Mouse (Mus musculus): Measurements from ENCODE around the gene Cerkl. TPM values are rescaled to one million over a fixed set of nuclear protein-coding genes. Genes with fewer than 3 reads are reported as not detected.

Gene Cerkl
- total RNA-seq, 2 experiments from 2014 or later = 1.7 to 2.1 TPM

GRCm38 (mm10) chr2:79334661-79335060 is 121.9 kb downstream of the Cerkl start:
- DNase-seq (ENCODE audit: low spot score in 2 of 2) = no peak

- no peak for DNase-seq (ENCODE audit: low spot score in 2 of 2)
Measured at GRCm38 (mm10) chr2:79328079-79328478, 128.5 kb downstream of the Cerkl start.

- DNase-seq (ENCODE audit: low spot score in 2 of 2) = no peak
Measured at GRCm38 (mm10) chr2:79316182-79316880, 140.3 kb downstream of the Cerkl start.

GRCm38 (mm10) chr2:79315108-79315507 is 141.5 kb downstream of the Cerkl start:
- DNase-seq (ENCODE audit: low spot score in 2 of 2) = no peak

GRCm38 (mm10) chr2:79312499-79312898 is 144.1 kb downstream of the Cerkl start:
- no peak for DNase-seq (ENCODE audit: low spot score in 2 of 2)

- no peak for DNase-seq (ENCODE audit: low spot score in 2 of 2)
Measured at GRCm38 (mm10) chr2:79309454-79310118, 147.0 kb downstream of the Cerkl start.

GRCm38 (mm10) chr2:79307549-79307948 is 149.0 kb downstream of the Cerkl start:
- DNase-seq (ENCODE audit: low spot score in 2 of 2) = no peak

- no peak for DNase-seq (ENCODE audit: low spot score in 2 of 2)
Measured at GRCm38 (mm10) chr2:79302398-79302797, 154.2 kb downstream of the Cerkl start.

- no peak for DNase-seq (ENCODE audit: low spot score in 2 of 2)
Measured at GRCm38 (mm10) chr2:79292431-79292830, 164.2 kb downstream of the Cerkl start.

GRCm38 (mm10) chr2:79291922-79292321 is 164.7 kb downstream of the Cerkl start:
- no peak for DNase-seq (ENCODE audit: low spot score in 2 of 2)

GRCm38 (mm10) chr2:79290149-79290548 is 166.4 kb downstream of the Cerkl start:
- no peak for DNase-seq (ENCODE audit: low spot score in 2 of 2)

GRCm38 (mm10) chr2:79284206-79284605 is 172.4 kb downstream of the Cerkl start:
- no peak for DNase-seq (ENCODE audit: low spot score in 2 of 2)

Other genes starting within 250 kb of the Cerkl start
- 1 to 10 TPM; 5.4 to 8.4 TPM for gene Itga4, start 201.4 kb downstream of the Cerkl start, total RNA-seq (2021)
- gene Neurod1, start within 50 bp of the Cerkl start, total RNA-seq (2021) = 1 to 10 TPM; 1.1 to 1.4 TPM
- 10 to 100 TPM; 40.8 to 57.8 TPM for gene Itprid2, start 178.6 kb upstream of the Cerkl start, total RNA-seq (2021)